Mouse (Mus musculus) c-Kit-negative CD71-positive TER-119-positive erythroid progenitor cells, embryonic 14.5 days (primary cell): ENCODE measurements around the gene Ppp1r14a.

Source experiments
- DNase-seq: peaks from one replicate; pipeline ENCODE4 v3.0.0-alpha.2; 2013; ENCODE audit warnings: low read depth, low spot score

Ppp1r14a gene

DNA sequence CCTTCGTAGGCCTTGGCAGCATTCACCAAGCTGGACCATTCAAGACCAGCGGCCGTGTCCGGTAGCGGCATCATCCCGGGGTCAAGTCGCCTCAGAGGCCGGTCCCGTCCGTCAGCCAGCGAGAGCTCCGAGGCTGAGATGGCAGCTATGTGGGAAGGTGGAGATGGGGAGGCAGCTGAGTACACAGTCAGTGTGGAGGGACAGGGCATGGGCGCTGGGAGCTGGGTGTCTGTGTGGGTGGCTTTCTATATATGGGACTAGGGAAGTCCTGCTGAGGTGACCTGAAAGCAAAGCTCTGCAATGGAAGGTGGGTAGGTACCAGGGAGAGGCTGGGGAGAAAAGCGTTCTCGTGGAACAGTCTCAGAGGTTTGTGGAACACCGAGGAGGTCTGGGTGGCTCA, 39.9 kb downstream of the Ppp1r14a start:
- DNase-seq, result no peak

DNA sequence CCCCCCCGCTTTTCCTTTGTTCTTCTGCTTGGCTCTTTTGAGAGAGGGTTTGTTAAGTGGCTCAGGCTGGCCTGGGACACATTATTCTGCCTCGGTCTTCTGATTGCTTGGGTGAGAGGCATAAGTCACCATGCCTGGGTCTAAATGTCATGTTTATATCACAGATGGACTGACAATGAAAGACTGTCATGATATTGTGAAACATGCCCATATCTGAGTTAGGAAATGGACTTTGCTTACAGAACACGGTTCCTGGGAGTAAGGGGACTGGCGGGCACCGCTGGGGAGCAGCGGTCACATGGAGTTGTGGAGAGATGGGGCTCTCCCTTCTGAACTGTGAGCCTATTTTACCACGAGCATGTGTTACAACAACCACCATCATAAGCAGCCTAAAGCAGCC, 45.0 kb downstream of the Ppp1r14a start:
- DNase-seq, result no peak

DNA sequence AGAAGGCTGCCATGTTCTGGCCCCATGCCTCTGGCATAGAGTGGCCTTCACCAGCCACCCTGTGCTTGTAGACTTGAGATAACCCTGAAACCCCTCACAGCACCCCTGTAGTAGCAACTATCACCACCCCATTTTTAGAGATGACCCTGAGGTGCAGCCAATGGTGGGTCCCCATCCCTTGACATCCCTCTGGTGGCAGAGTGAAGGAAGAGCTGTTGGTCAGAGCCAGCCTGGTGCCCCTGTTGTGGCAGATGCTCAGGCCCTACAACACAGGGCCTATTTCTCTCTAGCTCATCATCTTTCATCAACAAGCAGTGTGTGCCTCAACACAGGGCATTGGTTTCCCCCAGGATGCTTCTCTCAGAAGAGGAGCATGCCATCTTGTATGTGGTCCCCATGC, 46.2 kb downstream of the Ppp1r14a start:
- no peak for DNase-seq

DNA sequence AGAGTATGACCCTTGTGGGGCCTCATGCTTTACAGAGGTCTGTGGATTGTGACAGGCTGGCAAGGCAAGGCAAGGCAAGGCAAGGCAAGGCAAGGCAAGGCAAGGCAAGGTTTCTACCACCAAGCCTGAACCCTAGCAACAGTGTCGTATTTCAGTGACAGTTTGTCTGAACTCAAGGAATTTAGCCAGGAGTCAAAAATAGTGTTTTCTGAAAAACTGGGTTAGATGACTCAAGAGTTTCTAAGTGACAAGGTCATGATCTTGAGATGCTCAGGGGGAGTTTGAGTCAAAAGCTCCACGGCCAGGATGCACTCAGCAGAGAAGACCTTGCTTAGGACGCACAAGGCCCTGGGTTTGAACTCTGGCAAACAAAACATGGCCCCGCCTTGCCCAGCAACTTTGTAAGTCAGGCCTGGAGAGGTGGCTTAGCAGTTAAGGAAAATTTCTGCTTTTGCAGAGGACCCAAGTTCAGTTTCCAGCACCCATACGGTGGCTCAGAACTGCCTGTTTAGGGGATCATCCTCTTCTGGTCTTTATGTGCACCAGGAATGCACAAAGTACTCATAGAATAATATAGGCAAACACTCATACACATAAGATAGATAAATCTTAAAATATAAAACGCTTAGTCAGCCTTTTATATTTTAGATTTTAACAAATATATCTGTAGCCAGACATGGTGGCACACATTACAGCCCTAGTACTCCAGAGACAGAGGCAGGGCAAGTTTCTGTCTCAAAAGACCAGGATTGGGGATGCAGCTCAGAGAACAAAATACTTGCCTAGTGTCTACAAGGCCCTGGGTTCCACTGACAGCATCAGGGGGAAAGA, 46.9 kb downstream of the Ppp1r14a start:
- DNase-seq, result no peak

DNA sequence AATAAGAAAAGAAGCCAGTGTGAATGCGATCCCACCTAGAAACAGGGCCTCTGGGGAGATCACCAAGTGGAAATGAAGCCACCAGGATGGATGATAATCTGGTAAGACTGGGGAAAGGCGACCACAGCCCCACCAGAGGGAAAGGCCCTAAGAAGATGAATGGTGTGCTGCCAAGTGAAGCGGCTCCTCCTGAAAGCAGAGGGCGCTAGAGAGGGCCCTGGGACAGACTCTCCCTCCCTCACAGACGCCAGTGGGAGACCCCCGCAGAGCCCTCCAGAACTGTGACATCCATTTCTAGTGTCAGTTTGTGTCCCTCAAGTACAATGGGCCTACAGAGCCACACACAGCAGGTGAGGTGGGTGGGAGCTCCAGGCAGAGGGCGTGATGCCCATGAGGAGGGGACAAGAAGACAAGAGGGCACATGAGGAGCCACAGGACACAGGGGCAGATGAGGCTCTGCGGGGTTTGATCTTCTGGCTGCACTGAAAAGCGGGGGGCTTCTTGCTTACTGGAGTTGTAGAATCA, 47.7 kb downstream of the Ppp1r14a start:
- no peak for DNase-seq

DNA sequence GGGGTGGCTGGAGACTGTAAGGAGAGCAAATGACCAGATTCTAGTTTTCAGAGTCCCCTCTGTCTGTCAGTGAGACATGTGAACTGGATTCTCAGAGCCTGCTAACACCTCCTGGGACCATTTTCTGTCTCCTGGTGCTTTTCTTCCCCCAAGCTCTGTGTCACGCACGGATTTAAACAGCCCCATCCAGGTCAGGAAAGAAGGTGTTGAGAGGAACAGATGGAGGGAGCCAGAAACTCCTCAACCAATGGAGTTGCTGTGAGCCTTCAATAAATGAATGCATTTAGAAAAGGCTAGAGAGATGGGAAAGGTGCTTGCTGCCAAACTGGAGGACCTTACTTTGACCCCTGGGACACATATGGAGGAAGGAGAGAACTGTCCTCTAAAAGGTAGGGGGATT, 48.7 kb downstream of the Ppp1r14a start:
- DNase-seq, result no peak

DNA sequence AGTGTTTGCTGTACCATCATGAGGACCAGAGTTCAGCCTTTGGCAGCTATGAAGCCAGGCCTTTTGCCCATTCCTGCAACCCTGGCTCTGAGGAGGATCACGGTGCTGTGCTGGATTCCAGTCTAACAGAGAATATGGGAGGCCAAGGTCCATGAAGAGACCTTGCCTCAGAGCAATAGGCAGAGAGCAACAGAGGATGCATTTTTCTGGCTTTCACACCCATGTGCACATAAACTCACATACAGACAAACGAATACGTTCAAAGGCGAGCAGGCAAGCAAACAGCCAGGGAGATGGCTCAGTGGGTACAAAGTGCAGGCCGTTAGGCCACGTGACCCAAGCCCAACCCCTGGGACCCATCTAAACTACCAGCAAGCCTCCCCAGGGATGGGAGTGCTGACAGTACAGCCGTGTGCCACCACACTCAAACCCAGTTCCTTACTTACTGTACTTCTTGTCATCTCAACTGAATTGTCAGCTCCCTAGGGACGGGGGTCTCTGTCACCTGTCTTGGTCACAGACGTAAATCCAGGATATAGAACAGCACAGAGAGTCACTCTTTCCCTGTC, 49.3 kb downstream of the Ppp1r14a start:
- no peak for DNase-seq

DNA sequence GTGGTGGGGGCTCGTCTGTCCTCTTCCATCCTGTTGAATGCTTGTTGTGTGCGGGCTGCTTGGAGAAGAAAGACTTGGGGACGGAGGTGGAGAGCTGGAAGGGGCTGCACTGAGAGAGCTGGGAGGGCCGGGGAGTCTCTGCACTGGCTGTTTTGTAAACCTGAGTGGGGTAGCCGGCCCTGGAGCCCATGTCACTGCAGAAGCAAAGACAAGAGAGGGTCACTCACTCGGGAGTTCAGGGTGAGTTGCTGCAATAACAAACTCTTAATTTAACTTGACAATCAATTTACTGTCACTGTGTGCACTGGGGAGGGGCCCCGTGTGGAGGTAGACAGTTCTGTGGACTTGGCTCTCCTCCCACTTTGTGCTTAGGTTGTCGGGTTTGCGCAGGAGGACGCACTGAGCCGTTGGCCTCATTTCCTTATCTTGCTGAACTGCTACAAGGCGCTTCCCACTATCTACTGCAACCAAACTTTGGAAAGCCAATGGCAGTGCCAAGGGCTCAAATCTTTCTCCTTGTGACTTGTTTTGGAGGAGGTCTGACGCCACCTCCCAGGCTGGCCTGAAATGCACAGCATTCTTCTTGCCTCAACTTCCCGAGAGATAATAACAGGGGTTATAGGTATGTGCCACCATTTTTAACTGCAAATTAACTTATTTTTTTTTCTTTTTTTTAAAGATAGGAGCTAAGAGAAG, 50.0 kb downstream of the Ppp1r14a start:
- DNase-seq, result peak; percentile 45

DNA sequence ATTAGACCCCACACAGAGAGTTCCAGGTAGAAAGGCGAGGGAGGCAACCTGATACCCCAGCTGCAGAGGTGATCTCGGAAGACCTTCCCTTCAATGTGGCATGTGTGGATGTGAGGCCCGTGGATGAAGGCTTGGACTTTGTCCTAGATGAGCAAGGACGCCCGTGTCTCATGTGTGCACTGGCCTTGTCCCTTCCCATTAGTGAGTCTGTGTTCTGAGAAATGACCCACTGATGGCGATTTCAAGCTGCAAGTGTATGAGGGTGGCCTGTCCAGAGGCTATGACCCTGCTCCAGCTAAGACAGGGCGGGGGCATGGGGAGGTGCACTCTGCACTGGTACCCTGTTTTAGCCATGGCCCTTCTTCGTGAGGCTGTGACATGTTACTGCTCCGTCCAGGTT, 51.1 kb downstream of the Ppp1r14a start:
- DNase-seq, result no peak

DNA sequence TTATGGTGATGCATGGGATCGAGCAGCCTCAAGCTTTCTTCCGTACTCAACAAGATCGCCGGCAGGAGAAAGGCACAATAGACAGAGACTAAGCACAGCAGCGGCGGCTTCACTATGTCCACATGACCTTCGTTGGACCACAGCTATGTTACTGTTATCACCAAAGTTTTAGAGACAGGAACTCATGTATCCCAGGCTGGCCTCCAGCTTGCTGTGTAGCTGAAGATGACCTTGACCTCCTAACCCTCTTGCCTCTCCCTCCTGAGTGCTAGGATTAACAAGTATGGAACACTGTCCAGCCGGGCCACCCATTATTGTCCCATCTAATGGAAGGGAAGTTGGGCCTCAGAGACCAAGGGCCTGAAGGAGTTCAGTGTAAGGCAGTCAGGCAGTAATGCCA, 51.7 kb downstream of the Ppp1r14a start:
- DNase-seq, result no peak

DNA sequence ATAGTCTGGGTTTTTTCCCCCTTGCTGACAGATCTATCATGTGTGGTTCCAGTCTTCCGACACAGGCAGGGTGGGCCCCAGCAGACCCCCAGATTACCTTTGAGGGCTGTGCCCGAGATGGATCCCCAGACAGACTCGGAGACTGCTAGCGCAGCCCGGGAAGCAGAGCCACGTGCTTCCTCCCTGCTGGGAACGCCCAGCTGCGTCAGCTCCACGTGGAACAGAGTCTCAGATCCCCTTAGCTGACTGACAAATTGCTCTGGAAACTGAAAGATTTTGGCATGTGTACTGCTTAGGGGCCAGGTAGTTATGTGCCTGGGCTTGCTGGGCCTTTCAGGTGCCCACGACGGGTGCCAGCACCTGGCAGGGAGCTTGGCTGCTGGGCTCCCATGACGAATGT, 52.6 kb downstream of the Ppp1r14a start:
- no peak for DNase-seq

DNA sequence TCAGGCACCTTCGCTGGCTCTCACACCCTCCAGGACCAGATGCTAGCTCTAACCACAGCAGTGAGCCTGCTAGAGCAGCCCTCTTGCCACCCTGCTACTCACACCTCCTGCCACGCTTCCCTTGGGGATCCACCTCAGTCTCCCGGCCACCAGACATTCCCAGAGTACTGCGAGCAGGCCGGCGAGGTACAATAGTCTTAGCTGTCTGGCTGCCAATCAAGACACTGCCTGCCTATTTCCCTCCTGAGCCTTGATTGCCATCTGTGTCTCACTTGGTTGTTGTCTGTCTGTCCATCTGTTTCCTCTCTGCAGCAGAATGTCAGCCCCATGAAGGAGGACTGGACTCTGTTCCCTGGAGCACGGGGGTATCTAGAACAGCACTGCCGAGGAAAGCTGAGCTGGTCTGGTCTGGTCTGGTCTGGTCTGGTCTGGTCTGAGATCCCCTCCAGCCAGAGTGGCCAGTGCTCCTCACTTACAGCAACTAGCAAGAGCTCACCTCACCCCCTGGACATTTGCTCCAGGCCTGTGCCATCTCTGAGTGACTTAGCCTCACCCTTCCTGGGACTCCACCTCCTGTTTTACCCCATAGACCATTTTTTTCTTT, 53.5 kb downstream of the Ppp1r14a start:
- no peak for DNase-seq
